Mouse (Mus musculus) stomach, postnatal 0 days (tissue): Measurements from ENCODE around the gene Dab1. TPM values are rescaled to one million over a fixed set of nuclear protein-coding genes. Genes with fewer than 3 reads are reported as not detected.

ENCODE experiments used
- ATAC-seq: fragments of 200-750 bp; cut with Nextera tagmentation; 2 replicates; pipeline ENCODE4 v1.8.0; 2017; ENCODE audit not compliant: low FRiP score, low TSS enrichment
- DNase-seq: peaks from one replicate; pipeline ENCODE4 v3.0.0-alpha.2; 2016; ENCODE audit warnings: low spot score
- H3K27ac ChIP-seq: fragments of 300-500 bp; sonication (generic); replicated peaks from 2 replicates; pipeline ENCODE4 v1.5.1; 2014; ENCODE audit warnings: mild to moderate bottlenecking, control low read depth
- H3K27me3 ChIP-seq: fragments of 300-500 bp; sonication (generic); 2 replicates; pipeline ENCODE4 v1.6.1; 2014; ENCODE audit warnings: low read length; ENCODE audit not compliant: control insufficient read depth, insufficient read depth
- H3K36me3 ChIP-seq: fragments of 300-500 bp; sonication (generic); 2 replicates; pipeline ENCODE4 v1.6.1; 2014; ENCODE audit warnings: low read length, mixed read lengths; ENCODE audit not compliant: control insufficient read depth, insufficient read depth
- H3K4me1 ChIP-seq: fragments of 300-500 bp; sonication (generic); replicated peaks from 2 replicates; pipeline ENCODE4 v1.6.1; 2014; ENCODE audit warnings: antibody characterized with exemption; ENCODE audit not compliant: control insufficient read depth, insufficient read depth
- H3K4me2 ChIP-seq: fragments of 300-500 bp; sonication (generic); replicated peaks from 2 replicates; pipeline ENCODE4 v1.6.1; 2014; ENCODE audit warnings: low read depth, mild to moderate bottlenecking, control low read depth, moderate library complexity
- H3K4me3 ChIP-seq: fragments of 300-500 bp; sonication (generic); 2 replicates; pipeline ENCODE4 v1.5.1; 2014; ENCODE audit warnings: low read depth, low read length, control low read depth
- H3K9ac ChIP-seq: fragments of 300-500 bp; sonication (generic); 2 replicates; pipeline ENCODE4 v1.6.1; 2014; ENCODE audit warnings: mild to moderate bottlenecking, low read length, control low read depth, mixed read lengths
- H3K9me3 ChIP-seq: fragments of 300-500 bp; sonication (generic); 2 replicates; pipeline ENCODE4 v1.6.1; 2016; ENCODE audit warnings: low read length; ENCODE audit not compliant: control insufficient read depth
- CTCF ChIP-seq: IDR thresholded peaks from 2 replicates; pipeline ENCODE4 v1.5.1; 2016; ENCODE audit warnings: antibody characterized with exemption, low read depth, mild to moderate bottlenecking, moderate library complexity
- EP300 ChIP-seq: optimal IDR thresholded peaks from 2 replicates; pipeline ENCODE3; 2016; ENCODE audit warnings: antibody characterized with exemption
- WGBS: fragments of 180-500 bp; shearing (Covaris S2); extraction: QIAGEN DNeasy Blood & Tissue Kit; methylation state at CpG from one replicate; pipeline ENCODE4 v1.1.7; 2014; 5-methylcytosine and 5-hydroxymethylcytosine counted together
- polyA plus RNA-seq: library from polyadenylated mRNA; unstranded; fragments of >200 nt; fragmentation: Nextera tagmentation; extraction: Ambion mirVana; gene quantifications from 2 replicates; pipeline ENCODE4 v1.2.1, GENCODE M21; 2015

Gene Dab1
- polyA plus RNA-seq, 1 experiment from 2014 or later = 7.4 TPM

GRCm38 (mm10) chr4:104120108-104120507 lies 500.9 kb downstream of the Dab1 start:
- Histone ChIP-seq H3K4me1 (no peaks in the 10 kb centered on the region), H3K9me3 (no peaks in the 10 kb centered on the region), H3K9ac (no peak overlapping the region), H3K27me3 (no peaks in the 10 kb centered on the region), H3K4me2 (no peak overlapping the region), H3K36me3 (no peaks in the 10 kb centered on the region), H3K4me3 (no peak overlapping the region), H3K27ac (no peak overlapping the region)
- no peak for ATAC-seq
- no peak for DNase-seq
- TF ChIP-seq CTCF (no peak), EP300 (no peak)
- 82% methylated on average over 4 of the region's 4 CpGs for WGBS

GRCm38 (mm10) chr4:104121959-104122358 lies 502.8 kb downstream of the Dab1 start:
- TF ChIP-seq CTCF (no peak), EP300 (no peak)
- no peaks in the 10 kb centered on the region for H3K9me3 ChIP-seq
- H3K4me3 ChIP-seq = no peak overlapping the region
- WGBS = 57% methylated on average over 5 of the region's 5 CpGs
- H3K27ac ChIP-seq = no peak overlapping the region
- H3K27me3 ChIP-seq = no peaks in the 10 kb centered on the region
- no peaks in the 10 kb centered on the region for H3K36me3 ChIP-seq
- DNase-seq (no peak), ATAC-seq (no peak)
- no peak overlapping the region for H3K9ac ChIP-seq
- no peaks in the 10 kb centered on the region for H3K4me1 ChIP-seq
- no peak overlapping the region for H3K4me2 ChIP-seq

- Histone ChIP-seq H3K9me3 (no peaks in the 10 kb centered on the region), H3K27ac (no peak overlapping the region), H3K36me3 (no peaks in the 10 kb centered on the region), H3K4me1 (no peaks in the 10 kb centered on the region), H3K4me3 (no peak overlapping the region), H3K27me3 (no peaks in the 10 kb centered on the region), H3K9ac (no peak overlapping the region), H3K4me2 (no peak overlapping the region)
- ATAC-seq = no peak
- TF ChIP-seq EP300 = no peak
- TF ChIP-seq CTCF = peak; percentile 29
- WGBS = 53% methylated on average over 1 of the region's 1 CpGs
- DNase-seq = no peak
These were observed 503.2 kb downstream of the Dab1 start for GRCm38 (mm10) chr4:104122364-104122763.

- H3K4me1 ChIP-seq = no peaks in the 10 kb centered on the region
- no peak overlapping the region for H3K27ac ChIP-seq
- DNase-seq (no peak), ATAC-seq (no peak)
- no peaks in the 10 kb centered on the region for H3K36me3 ChIP-seq
- H3K9me3 ChIP-seq = no peaks in the 10 kb centered on the region
- no peak overlapping the region for H3K9ac ChIP-seq
- H3K27me3 ChIP-seq = no peaks in the 10 kb centered on the region
- H3K4me3 ChIP-seq = no peak overlapping the region
- H3K4me2 ChIP-seq = no peak overlapping the region
- TF ChIP-seq CTCF (no peak), EP300 (no peak)
These were observed 534.5 kb downstream of the Dab1 start for GRCm38 (mm10) chr4:104153637-104154036.

GRCm38 (mm10) chr4:104178067-104178466 lies 558.9 kb downstream of the Dab1 start:
- H3K36me3 ChIP-seq = no peaks in the 10 kb centered on the region
- no peak for TF ChIP-seq CTCF
- TF ChIP-seq EP300 = no peak
- ATAC-seq (no peak), DNase-seq (no peak)
- H3K4me2 ChIP-seq = no peak overlapping the region
- H3K27ac ChIP-seq = no peak overlapping the region
- no peaks in the 10 kb centered on the region for H3K27me3 ChIP-seq
- no peaks in the 10 kb centered on the region for H3K4me1 ChIP-seq
- no peaks in the 10 kb centered on the region for H3K9me3 ChIP-seq
- H3K9ac ChIP-seq = no peak overlapping the region
- H3K4me3 ChIP-seq = no peak overlapping the region
- WGBS = 87% methylated on average over 3 of the region's 3 CpGs

- Histone ChIP-seq H3K9me3 (no peaks in the 10 kb centered on the region), H3K4me1 (no peaks in the 10 kb centered on the region), H3K27me3 (no peaks in the 10 kb centered on the region), H3K9ac (no peak overlapping the region), H3K36me3 (no peaks in the 10 kb centered on the region), H3K27ac (no peak overlapping the region), H3K4me3 (no peak overlapping the region), H3K4me2 (no peak overlapping the region)
- no peak for ATAC-seq
- no peak for DNase-seq
- TF ChIP-seq CTCF = no peak
- TF ChIP-seq EP300 = no peak
- 78% methylated on average over 4 of the region's 4 CpGs for WGBS
These were observed 567.2 kb downstream of the Dab1 start for GRCm38 (mm10) chr4:104186311-104186710.
